Mouse (Mus musculus): ENCODE results near the gene A030014E15Rik.

- TF ChIP-seq CTCF (IDR thresholded peaks at IDR 0.05; ENCODE audit: insufficient read depth, low read depth, low read length), result no peak
- no peak for TF ChIP-seq POLR2A (IDR thresholded peaks at IDR 0.05; ENCODE audit: insufficient read depth, low read depth, low read length)
Measured at GRCm38 (mm10) chr1:82901201-82901600, 23.5 kb upstream of the A030014E15Rik start.

All from olfactory bulb, adult 2 months (tissue).